Mouse (Mus musculus): ENCODE measurements around the gene Med26.

Med26 gene

GRCm38 (mm10) chr8:72547802-72548643, at the start of gene Med26:
Med26 (minus strand) TSS chr8:72548270.
- peak; percentile 98 for DNase-seq (ENCODE audit: low spot score in 2 of 2)

- DNase-seq (ENCODE audit: low spot score in 2 of 2) = no peak
These were observed 42.1 kb upstream of the Med26 start for GRCm38 (mm10) chr8:72590198-72590597.

- peak; percentile 71 to 86 for DNase-seq (ENCODE audit: low spot score in 2 of 2)
These were observed 41.2 kb upstream of the Med26 start for GRCm38 (mm10) chr8:72589286-72589685.

- peak in 1 of 2 experiments; percentile 46 for DNase-seq (ENCODE audit: low spot score in 2 of 2)
These were observed 40.8 kb upstream of the Med26 start for GRCm38 (mm10) chr8:72588865-72589264.

- DNase-seq (ENCODE audit: low spot score in 2 of 2) = no peak
These were observed 39.7 kb upstream of the Med26 start for GRCm38 (mm10) chr8:72587806-72588205.

- no peak for DNase-seq (ENCODE audit: low spot score in 2 of 2)
These were observed 36.3 kb upstream of the Med26 start for GRCm38 (mm10) chr8:72584390-72584789.

- DNase-seq (ENCODE audit: low spot score in 2 of 2) = no peak
These were observed 35.1 kb upstream of the Med26 start for GRCm38 (mm10) chr8:72583056-72583771.

- no peak for DNase-seq (ENCODE audit: low spot score in 2 of 2)
These were observed 31.3 kb upstream of the Med26 start for GRCm38 (mm10) chr8:72579374-72579773.

- no peak for DNase-seq (ENCODE audit: low spot score in 2 of 2)
These were observed 29.9 kb upstream of the Med26 start for GRCm38 (mm10) chr8:72577941-72578340.

- no peak for DNase-seq (ENCODE audit: low spot score in 2 of 2)
These were observed 29.2 kb upstream of the Med26 start for GRCm38 (mm10) chr8:72577266-72577665.

GRCm38 (mm10) chr8:72575915-72576314, 27.8 kb upstream of the Med26 start:
- no peak for DNase-seq (ENCODE audit: low spot score in 2 of 2)

GRCm38 (mm10) chr8:72573450-72573849, 25.4 kb upstream of the Med26 start:
- DNase-seq (ENCODE audit: low spot score in 2 of 2) = no peak

GRCm38 (mm10) chr8:72572507-72572906, 24.4 kb upstream of the Med26 start:
- DNase-seq (ENCODE audit: low spot score in 2 of 2) = no peak

- DNase-seq (ENCODE audit: low spot score in 2 of 2) = peak; percentile 62 to 79
These were observed 23.8 kb upstream of the Med26 start, which contains the start of gene Tmem38a for GRCm38 (mm10) chr8:72571611-72572473. Tmem38a (plus strand) TSS chr8:72572055.

- DNase-seq (ENCODE audit: low spot score in 2 of 2) = peak; percentile 96 to 98
These were observed 22.9 kb upstream of the Med26 start, which contains the start of gene Smim7 for GRCm38 (mm10) chr8:72570633-72571610. Smim7 (minus strand) TSS chr8:72571088.

- no peak for DNase-seq (ENCODE audit: low spot score in 2 of 2)
These were observed 17.9 kb upstream of the Med26 start for GRCm38 (mm10) chr8:72565970-72566369.

GRCm38 (mm10) chr8:72561111-72561689, 13.1 kb upstream of the Med26 start:
- no peak for DNase-seq (ENCODE audit: low spot score in 2 of 2)

GRCm38 (mm10) chr8:72555770-72556169, 7.7 kb upstream of the Med26 start:
- DNase-seq (ENCODE audit: low spot score in 2 of 2) = no peak

GRCm38 (mm10) chr8:72549314-72549892, 1.3 kb upstream of the Med26 start:
- no peak for DNase-seq (ENCODE audit: low spot score in 2 of 2)
